Mouse (Mus musculus): ENCODE measurements around the gene Gfpt2. TPM values are rescaled to one million over a fixed set of nuclear protein-coding genes. Genes with fewer than 3 reads are reported as not detected.

The Gfpt2 gene
- polyA plus RNA-seq, 1 experiment, result 7.9 TPM

- TF ChIP-seq POLR2A (IDR thresholded peaks at IDR 0.05; ENCODE audit: low read depth, low read length) (no peak), CTCF (conservative IDR thresholded peaks at IDR 0.05; ENCODE audit: insufficient read depth, insufficient read length, low read depth, low read length) (no peak)
- WGBS, result 86% methylated on average over 8 of the region's 8 CpGs
- no peak overlapping the region for H3K27ac ChIP-seq (ENCODE audit: insufficient read depth, low read depth, low read length)
- H3K36me3 ChIP-seq (ENCODE audit: control insufficient read depth, insufficient read depth, low read length), result no peaks in the 10 kb centered on the region
- H3K4me1 ChIP-seq (ENCODE audit: control insufficient read depth, insufficient read depth, low read length), result no peaks in the 10 kb centered on the region
- DNase-seq, result no peak
- no peak overlapping the region for H3K4me3 ChIP-seq (ENCODE audit: insufficient read depth, low read depth, low read length)
- no peaks in the 10 kb centered on the region for H3K27me3 ChIP-seq (replicated peaks; ENCODE audit: control insufficient read depth, insufficient read depth, low read length)
Measured at GRCm38 (mm10) chr11:49811099-49811541, 17.1 kb downstream of the Gfpt2 start.

GRCm38 (mm10) chr11:49811879-49812278 lies 17.9 kb downstream of the Gfpt2 start:
- no peaks in the 10 kb centered on the region for H3K27me3 ChIP-seq (replicated peaks; ENCODE audit: control insufficient read depth, insufficient read depth, low read length)
- WGBS, result 87% methylated on average over 8 of the region's 8 CpGs
- no peaks in the 10 kb centered on the region for H3K4me1 ChIP-seq (ENCODE audit: control insufficient read depth, insufficient read depth, low read length)
- DNase-seq, result no peak
- no peak overlapping the region for H3K27ac ChIP-seq (ENCODE audit: insufficient read depth, low read depth, low read length)
- TF ChIP-seq CTCF (conservative IDR thresholded peaks at IDR 0.05; ENCODE audit: insufficient read depth, insufficient read length, low read depth, low read length) (no peak), POLR2A (IDR thresholded peaks at IDR 0.05; ENCODE audit: low read depth, low read length) (no peak)
- no peaks in the 10 kb centered on the region for H3K36me3 ChIP-seq (ENCODE audit: control insufficient read depth, insufficient read depth, low read length)
- H3K4me3 ChIP-seq (ENCODE audit: insufficient read depth, low read depth, low read length), result no peak overlapping the region

GRCm38 (mm10) chr11:49818869-49819566 lies 25.0 kb downstream of the Gfpt2 start:
- TF ChIP-seq CTCF (conservative IDR thresholded peaks at IDR 0.05; ENCODE audit: insufficient read depth, insufficient read length, low read depth, low read length), result no peak
- TF ChIP-seq POLR2A (IDR thresholded peaks at IDR 0.05; ENCODE audit: low read depth, low read length), result no peak
- 89% methylated on average over 15 of the region's 15 CpGs for WGBS
- H3K27me3 ChIP-seq (replicated peaks; ENCODE audit: control insufficient read depth, insufficient read depth, low read length), result no peaks in the 10 kb centered on the region

GRCm38 (mm10) chr11:49819676-49820075 lies 25.7 kb downstream of the Gfpt2 start:
- no peak overlapping the region for H3K4me3 ChIP-seq (ENCODE audit: insufficient read depth, low read depth, low read length)
- no peaks in the 10 kb centered on the region for H3K27me3 ChIP-seq (replicated peaks; ENCODE audit: control insufficient read depth, insufficient read depth, low read length)
- DNase-seq, result no peak
- no peaks in the 10 kb centered on the region for H3K4me1 ChIP-seq (ENCODE audit: control insufficient read depth, insufficient read depth, low read length)
- TF ChIP-seq POLR2A (IDR thresholded peaks at IDR 0.05; ENCODE audit: low read depth, low read length), result no peak
- TF ChIP-seq CTCF (conservative IDR thresholded peaks at IDR 0.05; ENCODE audit: insufficient read depth, insufficient read length, low read depth, low read length), result no peak
- H3K36me3 ChIP-seq (ENCODE audit: control insufficient read depth, insufficient read depth, low read length), result no peaks in the 10 kb centered on the region
- WGBS, result 88% methylated on average over 7 of the region's 7 CpGs
- no peak overlapping the region for H3K27ac ChIP-seq (ENCODE audit: insufficient read depth, low read depth, low read length)

More at GRCm38 (mm10) chr11:49818869-49819566, 25.0 kb downstream of the Gfpt2 start:
- Histone ChIP-seq H3K27ac (ENCODE audit: insufficient read depth, low read depth, low read length) (no peak overlapping the region), H3K36me3 (ENCODE audit: control insufficient read depth, insufficient read depth, low read length) (no peaks in the 10 kb centered on the region), H3K4me1 (ENCODE audit: control insufficient read depth, insufficient read depth, low read length) (no peaks in the 10 kb centered on the region), H3K4me3 (ENCODE audit: insufficient read depth, low read depth, low read length) (no peak overlapping the region)
- DNase-seq, result no peak

GRCm38 (mm10) chr11:49820928-49821327 lies 26.9 kb downstream of the Gfpt2 start:
- Histone ChIP-seq H3K36me3 (ENCODE audit: control insufficient read depth, insufficient read depth, low read length) (no peaks in the 10 kb centered on the region), H3K4me3 (ENCODE audit: insufficient read depth, low read depth, low read length) (no peak overlapping the region), H3K27me3 (replicated peaks; ENCODE audit: control insufficient read depth, insufficient read depth, low read length) (no peaks in the 10 kb centered on the region), H3K27ac (ENCODE audit: insufficient read depth, low read depth, low read length) (no peak overlapping the region), H3K4me1 (ENCODE audit: control insufficient read depth, insufficient read depth, low read length) (no peaks in the 10 kb centered on the region)
- DNase-seq, result no peak
- TF ChIP-seq CTCF (conservative IDR thresholded peaks at IDR 0.05; ENCODE audit: insufficient read depth, insufficient read length, low read depth, low read length) (no peak), POLR2A (IDR thresholded peaks at IDR 0.05; ENCODE audit: low read depth, low read length) (no peak)
- WGBS, result 93% methylated on average over 2 of the region's 2 CpGs

- H3K4me3 ChIP-seq (ENCODE audit: insufficient read depth, low read depth, low read length), result no peak overlapping the region
- DNase-seq, result no peak
- no peaks in the 10 kb centered on the region for H3K36me3 ChIP-seq (ENCODE audit: control insufficient read depth, insufficient read depth, low read length)
- WGBS, result 78% methylated on average over 2 of the region's 2 CpGs
- H3K27ac ChIP-seq (ENCODE audit: insufficient read depth, low read depth, low read length), result no peak overlapping the region
- TF ChIP-seq CTCF (conservative IDR thresholded peaks at IDR 0.05; ENCODE audit: insufficient read depth, insufficient read length, low read depth, low read length) (no peak), POLR2A (IDR thresholded peaks at IDR 0.05; ENCODE audit: low read depth, low read length) (no peak)
- H3K27me3 ChIP-seq (replicated peaks; ENCODE audit: control insufficient read depth, insufficient read depth, low read length), result no peaks in the 10 kb centered on the region
- H3K4me1 ChIP-seq (ENCODE audit: control insufficient read depth, insufficient read depth, low read length), result no peaks in the 10 kb centered on the region
Measured at GRCm38 (mm10) chr11:49821546-49821945, 27.6 kb downstream of the Gfpt2 start.

GRCm38 (mm10) chr11:49822337-49822736 lies 28.4 kb downstream of the Gfpt2 start:
- no peak for DNase-seq
- 93% methylated on average over 2 of the region's 2 CpGs for WGBS
- Histone ChIP-seq H3K36me3 (ENCODE audit: control insufficient read depth, insufficient read depth, low read length) (no peaks in the 10 kb centered on the region), H3K27ac (ENCODE audit: insufficient read depth, low read depth, low read length) (no peak overlapping the region), H3K4me3 (ENCODE audit: insufficient read depth, low read depth, low read length) (no peak overlapping the region), H3K27me3 (replicated peaks; ENCODE audit: control insufficient read depth, insufficient read depth, low read length) (no peaks in the 10 kb centered on the region), H3K4me1 (ENCODE audit: control insufficient read depth, insufficient read depth, low read length) (no peaks in the 10 kb centered on the region)
- no peak for TF ChIP-seq CTCF (conservative IDR thresholded peaks at IDR 0.05; ENCODE audit: insufficient read depth, insufficient read length, low read depth, low read length)
- no peak for TF ChIP-seq POLR2A (IDR thresholded peaks at IDR 0.05; ENCODE audit: low read depth, low read length)

Measured in kidney, adult 2 months (tissue).